In the genomic region with DNA sequence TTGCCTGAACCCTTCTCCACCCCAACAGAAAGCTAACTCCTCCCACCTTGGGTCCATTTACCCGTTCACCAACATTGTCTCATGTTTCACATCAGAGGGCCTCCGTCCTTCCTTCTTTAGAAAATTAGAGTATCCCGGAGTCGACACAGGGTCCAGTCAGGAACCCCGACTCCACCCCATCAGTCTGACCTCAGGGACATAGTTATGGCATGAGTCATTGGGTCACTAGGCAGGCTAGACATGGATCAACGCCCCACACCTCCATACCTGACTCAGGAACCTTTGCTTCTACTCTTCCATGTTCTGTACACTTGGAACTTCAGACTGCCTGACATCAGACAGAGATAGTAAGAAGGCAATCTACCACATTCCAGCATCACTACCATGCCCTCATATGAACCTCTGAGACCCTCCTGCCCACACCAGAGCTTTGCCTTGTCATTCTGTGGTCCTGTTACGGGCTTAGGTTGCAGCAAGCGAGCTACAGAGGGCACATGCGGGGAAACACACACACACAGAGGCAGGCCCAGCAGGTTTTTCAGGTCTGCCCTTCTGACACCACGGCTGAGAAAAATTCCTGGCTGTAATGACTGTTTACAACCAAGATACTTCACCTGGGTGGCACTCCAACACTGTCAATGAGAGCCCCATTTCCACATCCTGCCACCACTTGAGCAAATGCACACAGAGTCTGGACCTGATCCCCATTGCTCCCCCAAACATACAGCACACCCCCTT, we compare ENCODE assay signal across 10 mouse cellular contexts. TPM values are rescaled to one million over a fixed set of nuclear protein-coding genes. Genes with fewer than 3 reads are reported as not detected.
DNase-seq lines count a peak whose midpoint lies in the region; ATAC-seq lines count a peak whose summit lies in the region.
"Had no signal": no experiment of that assay in that cellular context is flagged by ENCODE, and none has a peak within 500 bp of the region (broad histone marks: within the 10 kb centered on the region; RNA-seq: fewer than 3 reads in every experiment).

No protein-coding gene starts in this region.

- H3K9ac ChIP-seq in embryonic facial prominence, embryonic 12.5 days: no peak overlapping the region
- H3K9ac ChIP-seq in liver, embryonic 15.5 days: no peak overlapping the region
- H3K9ac ChIP-seq in stomach, embryonic 14.5 days (replicated peaks; ENCODE audit: low read depth, low read length): no peak overlapping the region
- no peak overlapping the region for H3K9ac ChIP-seq in midbrain, embryonic 11.5 days (ENCODE audit: low read length)
- H3K9ac ChIP-seq: heart, embryonic 15.5 days had no signal

- H3K4me1 ChIP-seq in embryonic facial prominence, embryonic 12.5 days: 0 out of 2 replicates have a peak, but pooled peaks cover 6% of the 10 kb centered on the region
- peaks cover 14% of the 10 kb centered on the region for H3K4me1 ChIP-seq in liver, embryonic 15.5 days (replicated peaks)
- H3K4me1 ChIP-seq in stomach, embryonic 14.5 days (ENCODE audit: control insufficient read depth, insufficient read depth, low read length): no peaks in the 10 kb centered on the region
- H3K4me1 ChIP-seq in midbrain, embryonic 11.5 days (ENCODE audit: control insufficient read depth, insufficient read depth, low read length): no peaks in the 10 kb centered on the region
- H3K4me1 ChIP-seq: heart, embryonic 15.5 days had no signal

- no peak overlapping the region; the same call in 1 of the 2 replicates for H3K4me2 ChIP-seq in embryonic facial prominence, embryonic 12.5 days (replicated peaks)
- H3K4me2 ChIP-seq in liver, embryonic 15.5 days: peak overlapping the region; percentile 20
- H3K4me2 ChIP-seq in stomach, embryonic 14.5 days (replicated peaks; ENCODE audit: low read depth, low read length): 0 out of 2 replicates have a peak overlapping the region, but pooled peaks have one; percentile 18
- no peak overlapping the region for H3K4me2 ChIP-seq in midbrain, embryonic 11.5 days
- H3K4me2 ChIP-seq: heart, embryonic 15.5 days had no signal

- WGBS in embryonic facial prominence, embryonic 12.5 days: 47% methylated on average over 10 of the region's 10 CpGs
- 56% methylated on average over 10 of the region's 10 CpGs for WGBS in liver, embryonic 15.5 days (ENCODE audit: insufficient replicate concordance)
- 49% methylated on average over 10 of the region's 10 CpGs for WGBS in stomach, embryonic 14.5 days
- WGBS in midbrain, embryonic 11.5 days: 70% methylated on average over 10 of the region's 10 CpGs

- no peaks in the 10 kb centered on the region for H3K27me3 ChIP-seq in embryonic facial prominence, embryonic 12.5 days
- no peaks in the 10 kb centered on the region for H3K27me3 ChIP-seq in liver, embryonic 15.5 days
- no peaks in the 10 kb centered on the region for H3K27me3 ChIP-seq in stomach, embryonic 14.5 days (ENCODE audit: control insufficient read depth, insufficient read depth, low read length)
- H3K27me3 ChIP-seq in midbrain, embryonic 11.5 days (ENCODE audit: control insufficient read depth, insufficient read depth, low read length): no peaks in the 10 kb centered on the region
- H3K27me3 ChIP-seq: heart, embryonic 15.5 days had no signal

- ATAC-seq in embryonic facial prominence, embryonic 12.5 days (ENCODE audit: insufficient number of reproducible peaks, insufficient read depth, low FRiP score, low TSS enrichment): 0 out of 2 replicates have a peak, but pooled peaks have one; percentile 19
- peak; percentile 20; the same call in 1 of the 2 replicates for ATAC-seq in liver, embryonic 15.5 days (ENCODE audit: insufficient read depth)
- 0 out of 2 replicates have a peak, but pooled peaks have one; percentile 26 for ATAC-seq in stomach, embryonic 14.5 days (ENCODE audit: insufficient number of reproducible peaks, insufficient read depth, low FRiP score, low read depth)
- no peak for ATAC-seq in midbrain, embryonic 11.5 days (ENCODE audit: low FRiP score)
- no peak for ATAC-seq in frontal cortex, adult (ENCODE audit: low TSS enrichment)
- ATAC-seq: forebrain, embryonic 16.5 days had no signal

- no peak overlapping the region for H3K4me3 ChIP-seq in embryonic facial prominence, embryonic 12.5 days
- no peak overlapping the region for H3K4me3 ChIP-seq in liver, embryonic 15.5 days (replicated peaks)
- H3K4me3 ChIP-seq in stomach, embryonic 14.5 days (ENCODE audit: low read depth, low read length): peak overlapping the region; percentile 5; the same call in 1 of the 2 replicates
- no peak overlapping the region for H3K4me3 ChIP-seq in midbrain, embryonic 11.5 days (ENCODE audit: low read depth, low read length)
- H3K4me3 ChIP-seq: heart, embryonic 15.5 days had no signal

- H3K9me3 ChIP-seq in embryonic facial prominence, embryonic 12.5 days: no peaks in the 10 kb centered on the region
- no peaks in the 10 kb centered on the region for H3K9me3 ChIP-seq in liver, embryonic 15.5 days (replicated peaks)
- H3K9me3 ChIP-seq in stomach, embryonic 14.5 days (ENCODE audit: control insufficient read depth, low read depth, low read length): no peaks in the 10 kb centered on the region
- H3K9me3 ChIP-seq in midbrain, embryonic 11.5 days (ENCODE audit: control insufficient read depth, low read length): no peaks in the 10 kb centered on the region
- H3K9me3 ChIP-seq: heart, embryonic 15.5 days had no signal

- H3K27ac ChIP-seq in embryonic facial prominence, embryonic 12.5 days: no peak overlapping the region
- no peak overlapping the region; the same call in 1 of the 2 replicates for H3K27ac ChIP-seq in liver, embryonic 15.5 days (replicated peaks)
- peak overlapping the region; percentile 48; the same call in 1 of the 2 replicates for H3K27ac ChIP-seq in stomach, embryonic 14.5 days (ENCODE audit: low read length)
- H3K27ac ChIP-seq in midbrain, embryonic 11.5 days (ENCODE audit: low read depth, low read length): no peak overlapping the region
- H3K27ac ChIP-seq: heart, embryonic 15.5 days had no signal

- peak; percentile 58 for DNase-seq in kidney, adult 11 months
- no peak for DNase-seq in layer of hippocampus, postnatal 10 days (ENCODE audit: low spot score in 2 of 2)
- no peak for DNase-seq in midbrain, embryonic 11.5 days (ENCODE audit: low spot score, missing footprints)
- DNase-seq: right cerebral cortex, adult 18-20 months had no signal

- H3K36me3 ChIP-seq in embryonic facial prominence, embryonic 12.5 days: 0 out of 2 replicates have a peak, but pooled peaks cover 7% of the 10 kb centered on the region
- no peaks in the 10 kb centered on the region for H3K36me3 ChIP-seq in liver, embryonic 15.5 days (replicated peaks)
- no peaks in the 10 kb centered on the region for H3K36me3 ChIP-seq in stomach, embryonic 14.5 days (ENCODE audit: control insufficient read depth, insufficient read depth, low read length)
- no peaks in the 10 kb centered on the region for H3K36me3 ChIP-seq in midbrain, embryonic 11.5 days (ENCODE audit: control insufficient read depth, insufficient read depth, low read length)
- H3K36me3 ChIP-seq: heart, embryonic 15.5 days had no signal

RNA-seq across cellular contexts. Expression of a gene that starts 10.5 kb away (rescaled TPM):
- 18.9 and 27.5 TPM in 2 replicates for polyA plus RNA-seq in embryonic facial prominence, embryonic 12.5 days (2016; fragmentation: Nextera tagmentation; extraction: Ambion mirVana)
- 0.92 and 1.5 TPM in 2 replicates for polyA plus RNA-seq in liver, embryonic 15.5 days (2015; fragmentation: Nextera tagmentation; extraction: Ambion mirVana)
- polyA plus RNA-seq in stomach, embryonic 14.5 days (2014; fragmentation: Nextera tagmentation; extraction: Ambion mirVana): 18.5 and 24.6 TPM in 2 replicates
- 10 to 100 TPM; 23.0 to 24.5 TPM for total RNA-seq in layer of hippocampus, postnatal 10 days (2021)
- polyA plus RNA-seq in midbrain, embryonic 11.5 days (2014; fragmentation: Nextera tagmentation; extraction: Ambion mirVana): 15.8 and 24.1 TPM in 2 replicates

RNA-seq across cellular contexts. Expression of a gene that starts 12.0 kb away (rescaled TPM):
- 69.9 and 71.0 TPM in 2 replicates for polyA plus RNA-seq in embryonic facial prominence, embryonic 12.5 days (2016; fragmentation: Nextera tagmentation; extraction: Ambion mirVana)
- polyA plus RNA-seq in liver, embryonic 15.5 days (2015; fragmentation: Nextera tagmentation; extraction: Ambion mirVana): 5.6 and 5.8 TPM in 2 replicates
- polyA plus RNA-seq in stomach, embryonic 14.5 days (2014; fragmentation: Nextera tagmentation; extraction: Ambion mirVana): 91.5 and 95.7 TPM in 2 replicates
- 10 to 100 TPM; 85.0 to 98.9 TPM for total RNA-seq in layer of hippocampus, postnatal 10 days (2021)
- polyA plus RNA-seq in midbrain, embryonic 11.5 days (2014; fragmentation: Nextera tagmentation; extraction: Ambion mirVana): 97.5 and 106 TPM in 2 replicates

RNA-seq across cellular contexts. Expression of a gene that starts 18.2 kb away (rescaled TPM):
- polyA plus RNA-seq in embryonic facial prominence, embryonic 12.5 days (2016; fragmentation: Nextera tagmentation; extraction: Ambion mirVana): not detected in 2 replicates
- polyA plus RNA-seq in liver, embryonic 15.5 days (2015; fragmentation: Nextera tagmentation; extraction: Ambion mirVana): 0.31 TPM in 1 of 2 replicates, not detected in the other
- 0.54 TPM in 1 of 2 replicates, not detected in the other for polyA plus RNA-seq in stomach, embryonic 14.5 days (2014; fragmentation: Nextera tagmentation; extraction: Ambion mirVana)
- total RNA-seq in layer of hippocampus, postnatal 10 days (2021): not detected
- 0.22 TPM in 1 of 2 replicates, not detected in the other for polyA plus RNA-seq in midbrain, embryonic 11.5 days (2014; fragmentation: Nextera tagmentation; extraction: Ambion mirVana)
- polyA plus RNA-seq: heart, embryonic 15.5 days had no signal

RNA-seq across cellular contexts. Expression of a gene that starts 22.1 kb away (rescaled TPM):
- polyA plus RNA-seq in embryonic facial prominence, embryonic 12.5 days (2016; fragmentation: Nextera tagmentation; extraction: Ambion mirVana): 31.8 and 32.1 TPM in 2 replicates
- polyA plus RNA-seq in liver, embryonic 15.5 days (2015; fragmentation: Nextera tagmentation; extraction: Ambion mirVana): 9.2 and 11.8 TPM in 2 replicates
- 20.9 and 22.3 TPM in 2 replicates for polyA plus RNA-seq in stomach, embryonic 14.5 days (2014; fragmentation: Nextera tagmentation; extraction: Ambion mirVana)
- total RNA-seq in layer of hippocampus, postnatal 10 days (2021): 10 to 100 TPM; 28.8 to 38.6 TPM
- polyA plus RNA-seq in midbrain, embryonic 11.5 days (2014; fragmentation: Nextera tagmentation; extraction: Ambion mirVana): 19.4 and 20.6 TPM in 2 replicates

RNA-seq across cellular contexts. Expression of a gene that starts 26.1 kb away (rescaled TPM):
- polyA plus RNA-seq in embryonic facial prominence, embryonic 12.5 days (2016; fragmentation: Nextera tagmentation; extraction: Ambion mirVana): 32.3 and 33.0 TPM in 2 replicates
- polyA plus RNA-seq in liver, embryonic 15.5 days (2015; fragmentation: Nextera tagmentation; extraction: Ambion mirVana): 16.0 and 17.5 TPM in 2 replicates
- 26.7 and 28.8 TPM in 2 replicates for polyA plus RNA-seq in stomach, embryonic 14.5 days (2014; fragmentation: Nextera tagmentation; extraction: Ambion mirVana)
- total RNA-seq in layer of hippocampus, postnatal 10 days (2021): 10 to 100 TPM; 34.3 to 41.8 TPM
- polyA plus RNA-seq in midbrain, embryonic 11.5 days (2014; fragmentation: Nextera tagmentation; extraction: Ambion mirVana): 12.8 and 14.1 TPM in 2 replicates

Comparison
In these comparisons a context has a peak if more than half of its experiments do, and no peak if none do; other contexts are left out.
1. ATAC-seq: peak in embryonic facial prominence, embryonic 12.5 days (single experiment), liver, embryonic 15.5 days (single experiment) and stomach, embryonic 14.5 days (single experiment); none in midbrain, embryonic 11.5 days (single experiment) and frontal cortex, adult (single experiment).
2. H3K4me2 ChIP-seq: peak in liver, embryonic 15.5 days (single experiment) and stomach, embryonic 14.5 days (single experiment); none in embryonic facial prominence, embryonic 12.5 days (single experiment) and midbrain, embryonic 11.5 days (single experiment).
3. RNA of a gene that starts 12.0 kb away (polyA plus RNA-seq): 97.5 to 106 TPM in midbrain, embryonic 11.5 days, 91.5 to 95.7 TPM in stomach, embryonic 14.5 days and 69.9 to 71.0 TPM in embryonic facial prominence, embryonic 12.5 days; 5.6 to 5.8 TPM in liver, embryonic 15.5 days; every median in the first group is over 10 times any median in the second.